Mouse (Mus musculus) liver, embryonic 14.5 days (tissue): Measurements from ENCODE around the gene Aqp1.

Experiments
- CTCF ChIP-seq: IDR thresholded peaks from 2 replicates; pipeline ENCODE4 v1.5.1; 2016; ENCODE audit warnings: antibody characterized with exemption, low read depth, control low read depth
- EP300 ChIP-seq: IDR thresholded peaks from 2 replicates; pipeline ENCODE4 v1.6.1; 2016; ENCODE audit warnings: antibody characterized with exemption, low read depth

DNA sequence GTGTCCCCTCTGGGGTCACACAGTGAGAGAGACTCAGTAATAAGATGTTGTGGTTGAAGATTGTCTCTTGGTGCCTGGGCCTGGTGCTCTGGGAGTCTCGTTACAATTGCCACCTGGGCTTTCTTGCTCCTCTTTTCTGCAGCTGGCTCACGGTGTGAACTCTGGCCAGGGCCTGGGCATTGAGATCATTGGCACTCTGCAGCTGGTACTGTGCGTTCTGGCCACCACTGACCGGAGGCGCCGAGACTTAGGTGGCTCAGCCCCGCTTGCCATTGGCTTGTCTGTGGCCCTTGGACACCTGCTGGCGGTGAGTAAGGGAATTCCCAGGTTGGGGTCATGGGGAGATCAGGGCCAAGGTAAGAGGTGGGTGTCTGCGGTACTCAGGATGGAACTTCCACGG, 9.0 kb downstream of the Aqp1 start:
- TF ChIP-seq CTCF (no peak), EP300 (no peak)
